Mouse (Mus musculus): ENCODE measurements around the gene Abcc1. TPM values are rescaled to one million over a fixed set of nuclear protein-coding genes. Genes with fewer than 3 reads are reported as not detected.

Abcc1 gene
- polyA plus RNA-seq, 1 experiment from 2014 or later, result 8.2 TPM

GRCm38 (mm10) chr16:14483221-14483620 lies 121.9 kb downstream of the Abcc1 start:
- no peak for DNase-seq (ENCODE audit: low spot score)

GRCm38 (mm10) chr16:14493491-14494114 lies 132.2 kb downstream of the Abcc1 start:
- DNase-seq (ENCODE audit: low spot score), result no peak
- WGBS, result 89% methylated on average over 2 of the region's 2 CpGs
- no peaks in the 10 kb centered on the region for H3K36me3 ChIP-seq
- H3K4me3 ChIP-seq, result no peak overlapping the region
- no peaks in the 10 kb centered on the region for H3K9me3 ChIP-seq (replicated peaks)
- no peaks in the 10 kb centered on the region for H3K4me1 ChIP-seq
- no peak overlapping the region for H3K27ac ChIP-seq (replicated peaks)
- no peaks in the 10 kb centered on the region for H3K27me3 ChIP-seq (ENCODE audit: low read depth, poor library complexity, severe bottlenecking)

More at GRCm38 (mm10) chr16:14483221-14483620, 121.9 kb downstream of the Abcc1 start:
- Histone ChIP-seq H3K4me3 (no peak overlapping the region), H3K4me1 (no peaks in the 10 kb centered on the region), H3K27ac (replicated peaks) (no peak overlapping the region), H3K27me3 (ENCODE audit: low read depth, poor library complexity, severe bottlenecking) (no peaks in the 10 kb centered on the region), H3K36me3 (no peaks in the 10 kb centered on the region), H3K9me3 (replicated peaks) (no peaks in the 10 kb centered on the region)
- WGBS, result 91% methylated on average over 1 of the region's 1 CpGs

DNA sequence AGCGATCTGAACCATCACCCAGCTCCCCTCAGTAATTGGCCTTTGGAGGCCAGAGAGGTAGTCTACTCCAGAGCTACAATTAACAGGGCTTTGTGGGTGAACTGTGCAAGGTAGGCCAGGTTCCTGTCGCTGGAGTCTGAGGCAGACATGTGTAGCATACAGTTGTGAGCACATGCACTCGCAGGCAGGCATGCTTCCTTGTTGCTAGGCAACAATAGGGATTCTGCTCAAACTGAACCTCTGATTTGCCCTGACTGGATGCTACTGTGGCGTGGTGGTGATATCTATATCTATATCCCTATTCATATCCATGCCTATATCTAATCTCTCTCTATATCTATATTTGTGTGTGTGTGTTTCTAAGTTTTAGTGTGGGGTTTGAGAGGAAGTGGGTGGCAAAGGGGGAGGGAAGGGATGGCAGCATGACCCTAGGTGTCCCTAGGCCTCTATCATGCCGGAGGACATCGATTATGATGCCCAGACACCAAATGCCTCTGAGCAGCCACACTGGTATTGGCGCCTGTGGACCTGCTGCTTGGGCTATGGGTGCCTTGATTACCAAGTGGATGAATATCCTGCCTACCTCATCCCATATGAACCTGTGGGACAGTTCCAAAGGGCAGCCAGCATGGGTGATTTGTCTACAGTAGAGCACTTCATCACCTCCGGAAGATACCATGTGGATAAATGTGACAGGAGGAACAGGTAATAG lies 140.4 kb downstream of the Abcc1 start:
- Histone ChIP-seq H3K27ac (replicated peaks) (no peak overlapping the region), H3K27me3 (ENCODE audit: low read depth, poor library complexity, severe bottlenecking) (no peaks in the 10 kb centered on the region), H3K9me3 (replicated peaks) (no peaks in the 10 kb centered on the region; the same call in 1 of the 2 replicates), H3K36me3 (no peaks in the 10 kb centered on the region), H3K4me3 (no peak overlapping the region), H3K4me1 (no peaks in the 10 kb centered on the region)
- 85% methylated on average over 8 of the region's 8 CpGs for WGBS
- DNase-seq (ENCODE audit: low spot score), result no peak

- Histone ChIP-seq H3K4me1 (no peaks in the 10 kb centered on the region), H3K36me3 (no peaks in the 10 kb centered on the region), H3K4me3 (no peak overlapping the region), H3K27ac (replicated peaks) (no peak overlapping the region), H3K9me3 (replicated peaks) (no peaks in the 10 kb centered on the region), H3K27me3 (ENCODE audit: low read depth, poor library complexity, severe bottlenecking) (no peaks in the 10 kb centered on the region)
- 67% methylated on average over 2 of the region's 2 CpGs for WGBS
- DNase-seq (ENCODE audit: low spot score), result no peak
Measured at GRCm38 (mm10) chr16:14506461-14506860, 145.1 kb downstream of the Abcc1 start.

Other genes with a start within 250 kb of the Abcc1 start
- gene Nde1, start 198.3 kb upstream of the Abcc1 start, polyA plus RNA-seq (2016; fragmentation: Nextera tagmentation; extraction: Ambion mirVana), result 195 and 204 TPM in 2 replicates
- 12.8 and 16.4 TPM in 2 replicates for gene Marf1, start 198.2 kb upstream of the Abcc1 start, polyA plus RNA-seq (2016; fragmentation: Nextera tagmentation; extraction: Ambion mirVana)
- gene Myh11, start 70.2 kb upstream of the Abcc1 start, polyA plus RNA-seq (2016; fragmentation: Nextera tagmentation; extraction: Ambion mirVana), result 0.02 and 0.21 TPM in 2 replicates
- gene Fopnl, start 44.2 kb upstream of the Abcc1 start, polyA plus RNA-seq (2016; fragmentation: Nextera tagmentation; extraction: Ambion mirVana), result 143 and 169 TPM in 2 replicates
- not detected in 2 replicates for gene A630010A05Rik, start 200.8 kb downstream of the Abcc1 start, polyA plus RNA-seq (2016; fragmentation: Nextera tagmentation; extraction: Ambion mirVana)

Measured in midbrain, embryonic 10.5 days (tissue).